Mouse (Mus musculus) skeletal muscle tissue, postnatal 0 days (tissue): Measurements from ENCODE around the gene Polr1a. TPM values are rescaled to one million over a fixed set of nuclear protein-coding genes. Genes with fewer than 3 reads are reported as not detected.

ENCODE experiments used
- polyA plus RNA-seq: library from polyadenylated mRNA; unstranded; fragments of >200 nt; fragmentation: Nextera tagmentation; extraction: Ambion mirVana; gene quantifications from 2 replicates; pipeline ENCODE4 v1.2.1, GENCODE M21; 2015

Gene Polr1a
- polyA plus RNA-seq, result 14.0 and 15.1 TPM in 2 replicates

DNA sequence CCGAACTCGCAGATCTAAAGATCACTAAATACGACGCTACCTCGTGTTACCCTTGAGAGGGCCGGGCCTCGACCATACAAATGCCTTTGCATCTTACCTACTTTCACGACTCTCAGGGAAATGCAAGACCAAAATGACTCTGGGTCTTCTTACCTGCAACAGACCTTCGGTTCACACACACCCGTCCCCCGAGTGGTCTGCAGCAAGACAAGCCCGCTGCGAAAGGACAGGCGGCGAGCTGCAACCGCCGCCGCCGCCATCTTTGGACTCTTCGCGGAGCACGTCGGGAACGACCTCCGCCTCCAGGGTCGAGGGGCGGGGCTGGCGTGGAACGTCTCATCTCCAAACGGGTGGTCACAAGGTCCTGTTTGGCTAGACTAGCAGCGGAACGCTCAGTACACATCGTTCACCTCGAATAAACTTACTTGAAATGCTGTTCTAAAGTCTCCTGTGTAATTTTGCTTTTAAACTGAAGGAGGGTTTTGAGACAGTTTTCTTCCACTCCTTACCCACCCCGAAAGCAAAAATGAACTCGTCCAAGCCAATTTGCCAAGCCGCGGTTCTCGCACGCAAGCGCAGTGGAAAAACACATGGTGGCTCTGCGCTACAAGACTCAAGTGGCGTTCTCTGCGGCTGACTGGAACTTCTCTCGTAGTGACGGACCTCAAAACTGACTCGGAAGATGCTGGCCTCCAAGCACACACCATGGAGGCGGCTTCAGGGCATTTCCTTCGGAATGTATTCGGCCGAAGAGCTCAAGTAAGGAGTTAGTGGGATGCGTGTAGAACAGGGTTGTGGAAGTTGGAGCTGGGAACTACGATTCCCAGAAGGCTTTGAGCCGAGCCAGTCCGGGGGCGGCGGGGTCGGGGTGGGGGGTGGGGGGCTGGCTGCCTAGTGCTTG lies at the start of gene Polr1a, which contains the start of gene Ptcd3:
Gene Polr1a (plus strand): TSS at position 573 of the 901 bp plus-strand sequence.
Gene Ptcd3 (minus strand): TSS at position 270 of the 901 bp plus-strand sequence.

Other genes with a start within 250 kb of the Polr1a start
- 45.2 and 48.5 TPM in 2 replicates for gene Reep1, start 201.5 kb upstream of the Polr1a start, polyA plus RNA-seq
- gene Mrpl35, start 82.1 kb upstream of the Polr1a start, polyA plus RNA-seq, result 61.5 and 66.4 TPM in 2 replicates
- gene Immt, start 77.7 kb upstream of the Polr1a start, polyA plus RNA-seq, result 205 and 218 TPM in 2 replicates
- gene Ptcd3, start 303 bp upstream of the Polr1a start, polyA plus RNA-seq, result 60.4 and 60.9 TPM in 2 replicates
- gene St3gal5, start 188.5 kb downstream of the Polr1a start, polyA plus RNA-seq, result 41.9 and 43.6 TPM in 2 replicates